Mouse (Mus musculus): ENCODE data around the gene Cd247.

- TF ChIP-seq POLR2A (IDR thresholded peaks at IDR 0.05; ENCODE audit: insufficient read length, low read depth) (no peak), POLR2AphosphoS2 (IDR thresholded peaks at IDR 0.05; ENCODE audit: insufficient read length, low read depth) (no peak), USF1 (IDR thresholded peaks at IDR 0.05; ENCODE audit: low read depth) (no peak), MYOG (IDR thresholded peaks at IDR 0.05; ENCODE audit: control insufficient read depth in 1 of 3, insufficient read depth in 1 of 3, insufficient read length in 2 of 3, low read depth in 2 of 3) (no peak), SRF (IDR thresholded peaks at IDR 0.05; ENCODE audit: control insufficient read depth, insufficient read length, low read depth) (no peak)
Observed at GRCm38 (mm10) chr1:165781911-165782310, 6.6 kb upstream of the Cd247 start.
